16 mouse cellular contexts compared by ENCODE assay signal in the genomic region with DNA sequence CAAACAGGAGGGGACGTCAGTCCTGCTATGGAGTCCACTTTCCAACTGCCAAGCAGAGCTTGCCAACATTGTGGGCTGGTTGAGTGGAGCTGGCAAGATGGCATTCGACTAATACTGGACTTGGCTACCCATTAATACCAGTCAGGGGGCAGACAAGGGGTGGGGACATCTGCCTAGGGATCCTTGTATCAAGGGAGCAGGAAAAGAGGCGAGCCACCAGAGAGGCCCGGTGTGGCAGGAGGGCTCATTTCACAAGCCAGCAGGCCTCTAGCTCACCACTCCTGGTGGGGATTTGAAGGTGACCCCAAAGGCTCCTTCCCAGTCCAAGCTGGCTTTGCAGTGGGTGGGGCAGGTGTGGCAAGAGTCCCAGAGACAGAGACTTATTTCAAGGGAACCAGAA. TPM values are rescaled to one million over a fixed set of nuclear protein-coding genes. Genes with fewer than 3 reads are reported as not detected.
A peak's percentile ranks its signal among the peaks of the same experiment; 100 is the strongest.
DNase-seq lines count a peak whose midpoint lies in the region.
"Had no signal": no experiment of that assay in that cellular context is flagged by ENCODE, and none has a peak within 500 bp of the region (broad histone marks: within the 10 kb centered on the region; RNA-seq: fewer than 3 reads in every experiment).

No protein-coding gene starts in this region.

- intact Hi-C loops in left cerebral cortex, postnatal 4 days (cut with DNase I), result no loop called here

- peak; percentile 50 for DNase-seq in cerebellum, adult 8-10 months
- no peak for DNase-seq in cerebellum, adult 11 months
- DNase-seq in left cerebral cortex, postnatal 4 days, result peak; percentile 76
- no peak for DNase-seq in left cerebral cortex, adult 8-10 months (ENCODE audit: low spot score in 2 of 2)
- DNase-seq in cerebellum, postnatal 10 days, result peak; percentile 83 to 85
- DNase-seq in adrenal gland, postnatal 14 days, result no peak
- DNase-seq in layer of hippocampus, adult 8-10 months (ENCODE audit: low spot score in 2 of 2), result no peak
- DNase-seq: adrenal gland, postnatal 10 days; embryo, embryonic 11 days; gastrocnemius, postnatal 25 days; heart, adult 18-20 months; heart, postnatal 10 days; lung, embryonic 14.5 days; right cerebral cortex, postnatal 25 days; thymus, adult 2 months; thymus, postnatal 4 days had no signal

RNA-seq across cellular contexts. Expression of a gene that starts 9.8 kb away (rescaled TPM):
- 10 to 100 TPM; 36.6 to 40.0 TPM for total RNA-seq in left cerebral cortex, postnatal 4 days (2021)
- 10 to 100 TPM; 57.8 to 62.9 (median 60.1) TPM for total RNA-seq in left cerebral cortex, adult 8-10 months (2022)
- 57.6 and 62.9 TPM in 2 replicates for total RNA-seq in adrenal gland, postnatal 14 days (2021)
- 10 to 100 TPM; 52.1 to 56.4 (median 52.9) TPM for total RNA-seq in layer of hippocampus, adult 8-10 months (2022)

RNA-seq across cellular contexts. Expression of a gene that starts 10.0 kb away (rescaled TPM):
- 10 to 100 TPM; 53.5 to 58.1 TPM for total RNA-seq in left cerebral cortex, postnatal 4 days (2021)
- 10 to 100 TPM; 66.1 to 71.2 (median 70.1) TPM for total RNA-seq in left cerebral cortex, adult 8-10 months (2022)
- 30.1 and 32.5 TPM in 2 replicates for total RNA-seq in adrenal gland, postnatal 14 days (2021)
- total RNA-seq in layer of hippocampus, adult 8-10 months (2022), result 10 to 100 TPM; 70.1 to 86.1 (median 77.0) TPM

RNA-seq across cellular contexts. Expression of a gene that starts 55.3 kb away (rescaled TPM):
- 1 to 10 TPM; 1.1 to 1.3 TPM for total RNA-seq in left cerebral cortex, postnatal 4 days (2021)
- total RNA-seq in left cerebral cortex, adult 8-10 months (2022), result under 1 TPM; 0.48 to 0.93 (median 0.70) TPM
- 7.2 and 10.6 TPM in 2 replicates for total RNA-seq in adrenal gland, postnatal 14 days (2021)
- total RNA-seq in layer of hippocampus, adult 8-10 months (2022), result 1 to 10 TPM in 1 of 4 experiments, under 1 TPM in 3; 0.28 to 1.1 (median 0.53) TPM

Comparison
In these comparisons a context has a peak if more than half of its experiments do, and no peak if none do; other contexts are left out.
1. DNase-seq: peak in cerebellum, adult 8-10 months (single experiment), left cerebral cortex, postnatal 4 days (single experiment) and cerebellum, postnatal 10 days (2 of 2); none in cerebellum, adult 11 months (single experiment), left cerebral cortex, adult 8-10 months (0 of 2), adrenal gland, postnatal 14 days (single experiment) and layer of hippocampus, adult 8-10 months (0 of 2).